Mouse (Mus musculus) left cerebral cortex, adult 11 months (tissue): ENCODE measurements around the gene Ferd3l.

Experiments
- DNase-seq: peaks from one replicate; pipeline ENCODE4 v3.0.0; 2022; ENCODE audit warnings: low spot score

The Ferd3l gene

GRCm38 (mm10) chr12:33928331-33929192 is at the start of gene Ferd3l:
Ferd3l (plus strand) TSS chr12:33928425.
- DNase-seq: no peak

GRCm38 (mm10) chr12:33893956-33894355 is 34.3 kb upstream of the Ferd3l start:
- DNase-seq: no peak

- DNase-seq: no peak
Observed at GRCm38 (mm10) chr12:33894621-33895020, 33.6 kb upstream of the Ferd3l start.

GRCm38 (mm10) chr12:33926751-33927150 is 1.5 kb upstream of the Ferd3l start:
- no peak for DNase-seq

GRCm38 (mm10) chr12:33927334-33928098 is 709 bp upstream of the Ferd3l start:
- DNase-seq: no peak

GRCm38 (mm10) chr12:33952843-33953242 is 24.6 kb downstream of the Ferd3l start:
- no peak for DNase-seq

GRCm38 (mm10) chr12:33954931-33955565 is 26.8 kb downstream of the Ferd3l start:
- no peak for DNase-seq

- no peak for DNase-seq
Observed at GRCm38 (mm10) chr12:33955606-33956295, 27.5 kb downstream of the Ferd3l start.

- no peak for DNase-seq
Observed at GRCm38 (mm10) chr12:33956576-33957399, 28.6 kb downstream of the Ferd3l start.

- DNase-seq: no peak
Observed at GRCm38 (mm10) chr12:33957400-33958240, 29.4 kb downstream of the Ferd3l start, which contains the start of gene Twist1. Twist1 (plus strand) TSS chr12:33957671.

- no peak for DNase-seq
Observed at GRCm38 (mm10) chr12:33958241-33959194, 30.3 kb downstream of the Ferd3l start.

- no peak for DNase-seq
Observed at GRCm38 (mm10) chr12:33959206-33959605, 31.0 kb downstream of the Ferd3l start.

GRCm38 (mm10) chr12:33959846-33960245 is 31.6 kb downstream of the Ferd3l start:
- no peak for DNase-seq

GRCm38 (mm10) chr12:33961013-33961412 is 32.8 kb downstream of the Ferd3l start:
- no peak for DNase-seq

GRCm38 (mm10) chr12:33962118-33962772 is 34.0 kb downstream of the Ferd3l start:
- DNase-seq: no peak

- no peak for DNase-seq
Observed at GRCm38 (mm10) chr12:33962773-33963130, 34.5 kb downstream of the Ferd3l start.

- no peak for DNase-seq
Observed at GRCm38 (mm10) chr12:33963671-33964369, 35.6 kb downstream of the Ferd3l start.

GRCm38 (mm10) chr12:33964427-33964826 is 36.2 kb downstream of the Ferd3l start:
- no peak for DNase-seq
